Mouse (Mus musculus): ENCODE measurements around the gene Nfatc2.

The Nfatc2 gene

GRCm38 (mm10) chr2:168433392-168433791 lies 168.1 kb downstream of the Nfatc2 start:
- no peak for DNase-seq (ENCODE audit: low spot score)

GRCm38 (mm10) chr2:168432394-168432793 lies 169.1 kb downstream of the Nfatc2 start:
- no peak for DNase-seq (ENCODE audit: low spot score)

DNA sequence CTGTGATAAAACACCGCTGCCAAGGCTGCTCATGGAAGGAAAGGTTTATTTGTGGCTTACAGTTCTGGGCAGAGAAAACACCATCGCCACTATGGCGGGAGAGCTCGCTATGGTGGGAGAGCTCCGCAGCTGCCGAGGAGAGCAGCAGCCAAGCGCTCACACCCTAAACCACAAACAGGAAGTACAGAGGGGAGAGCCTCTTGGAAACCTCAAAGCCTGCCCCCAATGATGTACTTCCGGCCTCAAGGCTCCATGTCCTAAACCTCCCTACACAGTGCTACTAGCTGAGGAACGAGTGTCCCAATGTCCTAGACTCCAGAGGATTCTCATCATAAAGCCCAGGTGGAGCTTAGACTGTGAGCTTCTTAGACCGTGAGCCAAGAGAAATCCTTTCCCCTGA lies 171.9 kb downstream of the Nfatc2 start:
- no peak for DNase-seq (ENCODE audit: low spot score)

DNA sequence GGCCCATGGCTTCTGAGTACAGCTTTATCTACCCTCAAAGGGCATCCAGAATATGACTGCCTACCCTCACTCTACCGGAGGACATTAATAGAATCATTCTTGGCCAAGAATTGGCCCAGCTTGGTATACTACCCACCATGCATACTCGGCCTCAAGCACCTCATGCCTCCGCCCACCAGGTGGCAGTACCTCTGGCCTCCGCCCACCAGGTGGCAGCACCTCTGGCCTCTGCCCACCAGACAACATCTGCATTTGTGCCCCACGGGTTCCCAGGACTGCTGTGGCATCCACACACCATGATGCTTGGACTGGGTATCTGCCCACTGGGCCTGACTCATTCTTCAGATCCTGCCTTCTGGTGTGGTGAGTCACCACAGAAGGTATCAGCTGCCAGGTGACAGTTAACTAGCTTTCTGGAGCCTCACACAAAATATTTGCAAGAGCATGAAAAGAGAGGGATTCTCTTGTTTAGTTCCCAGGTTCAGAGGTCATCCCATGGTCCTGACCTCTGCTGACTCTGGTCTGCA lies 173.0 kb downstream of the Nfatc2 start:
- DNase-seq (ENCODE audit: low spot score), result no peak

Data from T-cell, adult 2 months (primary cell).